Mouse (Mus musculus) gastrocnemius, postnatal 36 days (tissue): ENCODE data around the gene Irgm2. TPM values are rescaled to one million over a fixed set of nuclear protein-coding genes. Genes with fewer than 3 reads are reported as not detected.
A peak's percentile ranks its signal among the peaks of the same experiment; 100 is the strongest.
"Not testable (repeated sequence)": the region's sequence is repeated elsewhere in the genome, so short reads cannot be mapped to it uniquely, and the experiment has no call there.

Source experiments
- DNase-seq, 2 experiments: peaks; one replicate each; pipeline ENCODE4 v3.0.0; 2022
- intact Hi-C: fragments of 180-260 bp; cut with DNase I; formaldehyde crosslinking; loops from one replicate; pipeline ENCODE4 v1.15.1; 2025
- total RNA-seq, 2 experiments: library from RNA; stranded (reverse); gene quantifications; 2 replicates each; pipeline ENCODE4 v1.2.3; 2021

Irgm2 gene
- total RNA-seq, 2 experiments from 2014 or later = 6.0 to 7.9 TPM

DNA sequence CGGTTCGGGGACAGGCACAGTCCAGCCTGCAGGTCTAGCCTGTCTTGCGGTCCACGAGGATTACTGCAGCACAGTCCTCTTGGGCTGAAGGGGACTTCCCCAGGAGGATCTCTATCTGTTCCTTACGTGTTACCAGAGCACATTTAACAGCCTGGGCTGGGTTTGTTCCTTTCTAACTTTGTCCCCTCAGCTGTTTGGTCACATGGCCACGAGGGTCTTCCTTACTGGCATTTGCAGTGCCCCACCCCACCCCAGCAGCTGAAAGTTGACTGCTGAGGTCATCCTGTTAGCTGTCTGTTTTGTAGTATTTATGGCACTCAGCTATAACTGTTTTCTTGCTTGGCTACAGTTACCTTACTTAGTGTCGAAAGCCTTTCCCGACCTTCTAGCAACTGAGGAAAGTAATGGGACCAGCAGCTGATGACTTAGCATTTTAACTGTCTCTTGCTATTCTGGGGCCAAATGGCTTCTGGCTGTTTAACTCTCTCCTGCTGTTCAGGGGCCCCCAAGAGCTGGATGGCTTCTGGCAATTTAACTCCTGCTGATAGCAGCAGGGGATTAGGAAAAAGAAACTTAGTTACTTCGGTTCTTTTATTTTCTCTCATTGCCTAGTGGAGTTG lies 11.8 kb downstream of the Irgm2 start:
- DNase-seq = no peak
- intact Hi-C loops = no loop called here

DNA sequence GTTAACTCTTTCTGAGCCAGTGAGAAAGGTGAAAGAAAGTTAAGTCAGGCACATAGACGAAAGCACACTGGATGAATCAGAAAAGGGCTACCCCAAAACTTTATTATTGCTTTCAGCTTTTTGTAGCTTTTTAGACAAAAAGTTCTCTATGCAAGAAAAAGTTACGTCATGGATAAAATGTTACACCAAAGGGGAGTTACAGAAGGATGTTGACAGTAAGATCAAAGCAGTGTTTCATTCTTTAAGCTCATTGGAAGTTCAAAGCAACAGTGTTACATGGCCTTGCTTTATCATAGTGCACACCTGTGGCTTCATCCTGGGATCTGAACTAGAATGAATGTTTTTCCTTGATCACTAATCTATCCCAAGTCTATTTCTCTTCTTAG lies 12.3 kb downstream of the Irgm2 start:
- intact Hi-C loops = no loop called here
- no peak for DNase-seq

DNA sequence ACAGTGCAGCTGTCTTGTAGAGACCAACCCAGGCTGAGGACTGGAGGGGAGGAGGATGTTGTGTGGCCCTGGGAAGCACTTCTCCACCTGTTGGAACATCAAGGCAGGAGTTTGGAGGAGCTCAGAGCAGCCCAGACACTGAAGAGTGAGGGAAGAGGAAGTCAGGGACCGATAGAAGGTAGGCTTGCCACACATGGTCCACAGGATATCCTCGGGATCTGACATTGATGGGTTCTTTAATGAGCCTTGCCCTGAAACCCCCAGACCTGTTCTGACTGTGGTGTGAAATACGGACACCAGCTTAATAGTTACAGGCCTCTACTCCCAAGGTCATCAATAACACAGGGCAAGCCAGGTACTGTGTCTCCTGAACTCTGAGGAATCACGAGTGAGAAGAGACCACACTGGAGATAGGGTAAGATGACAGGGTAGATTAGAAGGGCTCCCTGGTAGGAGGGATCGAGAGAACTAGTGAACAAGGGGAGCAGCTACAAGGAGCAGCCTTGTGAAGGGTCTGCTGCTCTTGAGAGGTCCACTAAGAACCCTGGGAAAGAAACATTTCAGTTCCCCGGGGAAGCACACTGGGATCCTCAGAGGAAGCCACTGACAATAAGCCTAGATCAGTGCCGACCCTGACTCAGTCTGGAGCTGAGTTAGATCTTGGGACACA lies 14.4 kb downstream of the Irgm2 start:
- intact Hi-C loops = no loop called here
- DNase-seq = no peak

DNA sequence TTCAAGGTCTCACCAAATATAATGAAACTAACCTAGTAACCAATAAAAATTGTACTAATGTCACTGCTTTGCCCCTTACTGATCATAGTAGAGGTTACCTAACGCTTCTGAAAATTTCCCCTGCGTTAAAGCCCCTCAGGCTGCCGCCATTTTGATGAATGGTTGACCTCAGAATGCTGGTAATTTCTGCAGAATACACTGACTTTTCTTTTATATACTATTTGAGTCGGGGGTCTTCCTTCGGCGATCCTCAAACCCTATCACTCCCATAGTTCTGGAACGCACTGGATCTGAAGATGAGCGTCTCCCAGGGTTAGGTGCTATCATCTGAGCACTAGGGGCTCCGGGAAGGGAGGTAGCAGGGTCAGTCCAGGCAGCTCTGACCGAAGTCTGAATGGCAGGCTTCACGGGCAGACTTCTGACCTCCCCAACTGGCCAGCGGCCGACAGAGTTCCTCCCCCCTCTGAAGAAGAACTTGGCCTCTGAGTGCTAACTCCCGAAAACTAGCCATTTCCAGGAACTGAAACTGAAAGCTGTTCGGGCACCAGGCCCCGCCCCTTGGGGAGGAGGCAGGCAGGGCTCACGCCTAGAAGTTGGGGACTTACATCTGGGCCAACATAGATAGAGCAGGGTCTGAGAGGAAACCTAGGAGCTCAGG lies 15.1 kb downstream of the Irgm2 start:
- intact Hi-C loops = no loop called here
- DNase-seq = peak; percentile 86 to 87

DNA sequence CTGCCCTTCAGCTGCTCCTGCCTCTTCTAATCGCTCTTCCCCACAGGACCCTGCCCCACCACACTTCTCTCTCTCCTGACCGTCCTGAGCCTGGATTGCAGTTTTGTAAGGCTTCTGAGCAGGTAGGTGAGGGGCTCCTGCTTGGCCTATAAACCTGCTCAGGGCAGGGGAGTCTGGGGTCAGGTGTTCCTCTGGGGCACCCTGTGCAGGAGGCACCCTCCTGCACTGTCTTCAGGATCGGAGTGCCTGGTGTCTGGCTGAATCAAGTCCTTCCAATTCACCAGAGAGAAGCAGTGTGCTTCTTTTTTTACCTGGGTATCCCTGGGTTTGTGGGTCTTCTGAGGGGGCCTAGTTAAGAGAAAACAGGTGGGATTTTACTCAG lies 15.6 kb downstream of the Irgm2 start:
- intact Hi-C loops, DNase-seq: not testable (repeated sequence)

DNA sequence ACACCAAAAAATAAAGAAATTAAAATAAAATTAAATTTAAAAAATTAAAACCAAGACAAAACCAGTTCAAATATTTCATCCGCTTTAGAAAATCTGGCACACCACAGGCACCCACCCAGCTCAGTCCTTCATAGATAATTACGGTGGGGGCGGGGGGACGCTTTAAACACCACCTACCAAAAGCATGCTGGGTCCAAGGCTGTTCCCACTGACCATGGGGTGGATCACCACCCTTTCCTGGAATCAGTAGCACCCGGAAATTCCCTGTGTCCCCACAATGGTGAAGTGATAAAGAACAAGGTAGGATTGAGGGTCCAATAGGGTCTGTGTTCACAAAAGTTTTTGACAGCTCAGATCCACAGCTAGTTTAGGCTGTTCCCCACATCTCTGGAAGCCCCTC lies 16.4 kb downstream of the Irgm2 start:
- DNase-seq = no peak

DNA sequence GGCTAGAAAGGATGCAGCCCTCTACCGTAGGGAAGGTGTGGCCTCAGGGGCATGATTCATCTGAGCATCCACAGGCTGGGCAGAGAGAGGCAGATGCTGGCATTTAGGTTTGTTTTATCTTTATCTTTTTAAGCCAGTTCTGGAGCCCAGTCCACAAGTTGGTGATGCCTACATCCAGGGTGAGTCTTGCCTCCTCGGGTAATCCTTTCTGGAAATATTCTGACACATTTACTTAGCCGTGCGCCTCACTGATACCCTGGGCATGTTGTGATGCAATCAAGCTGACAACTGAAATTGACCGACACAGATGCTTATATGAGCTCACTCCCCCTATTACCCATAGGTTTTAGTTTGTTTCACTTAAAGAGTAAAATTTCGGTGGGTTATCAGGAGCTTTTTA lies 17.4 kb downstream of the Irgm2 start:
- no peak for DNase-seq
- intact Hi-C loops = no loop called here

More for the DNA sequence above, 16.4 kb downstream of the Irgm2 start:
- intact Hi-C loops = no loop called here

DNA sequence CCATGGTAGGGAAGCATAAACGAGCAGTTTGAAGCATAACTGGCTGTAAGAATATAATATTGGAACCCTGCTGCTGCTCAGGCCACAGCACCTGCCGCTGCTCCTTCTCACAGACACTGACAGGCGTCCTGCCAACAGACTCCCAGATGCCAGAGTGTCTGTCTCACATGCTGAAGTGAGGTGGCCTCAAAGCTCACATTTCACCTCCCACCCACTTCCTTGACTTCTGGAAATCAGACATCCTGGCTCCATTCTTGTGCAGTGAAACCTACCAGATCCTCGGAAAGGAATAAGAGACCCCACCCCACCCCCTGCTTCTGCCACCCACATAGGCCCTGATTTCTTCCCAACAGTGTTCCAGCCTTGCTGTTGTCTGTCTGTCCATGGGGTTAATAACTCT lies 24.3 kb downstream of the Irgm2 start:
- intact Hi-C loops = loop anchor here (2.0 to 5.0 kb wide), 2 partner anchors 45 to 79 kb away; no protein-coding TSS in a partner anchor

DNA sequence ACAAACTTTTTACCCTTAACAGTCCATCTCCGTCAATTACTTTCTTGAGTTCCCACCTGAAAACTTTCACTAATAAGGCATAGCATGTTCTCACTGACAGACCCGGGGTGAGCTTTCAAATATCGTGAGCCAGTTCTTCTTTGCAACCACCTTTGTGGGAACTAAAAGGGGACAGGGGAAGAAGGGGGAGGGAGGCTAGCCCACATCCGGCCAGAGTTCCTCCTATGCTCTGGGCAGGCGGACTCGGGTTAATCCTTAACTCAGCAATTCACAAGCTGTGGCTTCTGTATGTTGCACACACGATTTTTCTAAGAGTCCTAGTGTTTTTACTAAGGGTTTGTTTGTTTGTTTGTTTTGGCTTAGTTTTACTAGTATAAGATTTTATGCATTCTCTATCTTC lies 24.9 kb downstream of the Irgm2 start:
- DNase-seq = no peak

More for the DNA sequence above, 24.3 kb downstream of the Irgm2 start:
- DNase-seq = peak in 1 of 2 experiments; percentile 43

DNA sequence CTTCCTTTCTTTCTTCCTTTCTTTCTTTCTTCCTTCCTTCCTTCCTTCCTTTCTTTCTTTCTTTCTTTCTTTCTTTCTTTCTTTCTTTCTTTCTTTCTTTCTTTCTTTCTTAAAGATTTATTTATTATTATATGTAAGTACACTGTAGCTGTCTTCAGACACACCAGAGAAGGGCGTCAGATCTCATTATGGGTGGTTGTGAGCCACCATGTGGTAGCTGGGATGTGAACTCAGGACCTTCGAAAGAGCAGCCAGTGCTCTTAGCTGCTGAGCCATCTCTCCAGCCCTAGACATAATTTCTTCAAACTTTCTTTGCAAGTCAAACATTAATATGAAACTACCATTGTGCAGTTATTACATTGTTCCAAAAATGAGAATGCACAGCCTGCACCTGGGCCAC lies 25.5 kb downstream of the Irgm2 start:
- DNase-seq = not testable (repeated sequence)
- intact Hi-C loops = loop anchor here (2.0 to 5.0 kb wide), 2 partner anchors 46 to 77 kb away; no protein-coding TSS in a partner anchor

More for the DNA sequence above, 24.9 kb downstream of the Irgm2 start:
- intact Hi-C loops = loop anchor here (2.0 to 5.0 kb wide), 2 partner anchors 46 to 78 kb away; no protein-coding TSS in a partner anchor

DNA sequence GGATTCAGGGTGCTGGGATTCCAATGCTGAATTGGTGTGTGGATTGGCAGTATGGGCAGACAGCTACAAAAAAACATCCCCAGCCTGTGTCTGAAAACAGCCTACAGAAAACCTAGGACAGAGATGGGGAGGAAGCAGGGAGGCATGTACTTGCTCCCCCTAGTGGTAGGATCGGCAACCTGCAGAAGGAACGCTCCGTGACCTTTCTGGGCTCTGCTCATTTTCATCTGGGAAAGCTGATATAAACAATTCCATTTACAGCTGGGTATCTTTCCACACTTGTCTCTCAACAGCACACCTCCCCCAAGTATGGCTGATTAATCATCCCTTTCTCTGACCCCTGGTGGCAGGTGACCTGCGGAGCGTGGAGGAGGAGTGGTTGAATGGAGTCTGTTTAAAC lies 26.2 kb downstream of the Irgm2 start:
- peak; percentile 58 to 70 for DNase-seq
- intact Hi-C loops = loop anchor here (2.0 kb wide), 1 partner anchor 47 kb away; no protein-coding TSS in a partner anchor

DNA sequence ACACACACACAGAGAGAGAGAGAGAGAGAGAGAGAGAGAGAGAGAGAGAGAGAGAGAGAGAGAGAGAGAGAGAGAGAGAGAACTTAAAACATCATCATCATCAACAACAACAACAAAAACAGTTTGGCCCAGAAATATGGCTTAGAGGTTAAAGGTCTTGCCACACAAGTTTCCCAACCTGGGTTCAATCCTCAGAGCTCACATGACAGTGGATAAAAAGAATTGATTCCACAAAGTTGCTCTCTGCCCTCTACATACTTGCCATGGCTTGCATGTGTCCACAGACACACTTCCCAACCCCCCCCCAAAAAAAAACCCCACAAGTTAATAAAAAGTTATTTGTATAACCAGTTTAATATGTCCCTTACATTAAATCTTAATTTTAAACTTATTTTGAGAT lies 27.0 kb downstream of the Irgm2 start:
- DNase-seq = no peak
- intact Hi-C loops = no loop called here

DNA sequence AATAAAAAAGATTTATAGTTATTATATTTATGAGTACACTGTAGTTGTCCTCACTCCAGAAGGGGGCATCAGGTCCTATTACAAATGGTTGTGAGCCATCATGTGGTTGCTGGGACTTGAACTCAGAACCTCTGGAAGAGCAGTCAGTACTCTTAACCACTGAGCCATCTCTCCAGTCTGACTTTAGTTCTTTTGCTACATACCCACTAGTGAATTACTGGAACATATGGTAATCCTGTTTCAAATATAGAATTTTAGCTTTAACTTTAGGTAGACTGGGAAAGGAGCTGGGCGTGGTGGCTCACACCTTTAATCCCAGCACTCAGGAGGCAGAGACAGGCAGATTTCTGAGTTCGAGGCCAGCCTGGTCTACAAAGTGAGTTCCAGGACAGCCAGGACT lies 28.6 kb downstream of the Irgm2 start:
- intact Hi-C loops, DNase-seq: not testable (repeated sequence)

DNA sequence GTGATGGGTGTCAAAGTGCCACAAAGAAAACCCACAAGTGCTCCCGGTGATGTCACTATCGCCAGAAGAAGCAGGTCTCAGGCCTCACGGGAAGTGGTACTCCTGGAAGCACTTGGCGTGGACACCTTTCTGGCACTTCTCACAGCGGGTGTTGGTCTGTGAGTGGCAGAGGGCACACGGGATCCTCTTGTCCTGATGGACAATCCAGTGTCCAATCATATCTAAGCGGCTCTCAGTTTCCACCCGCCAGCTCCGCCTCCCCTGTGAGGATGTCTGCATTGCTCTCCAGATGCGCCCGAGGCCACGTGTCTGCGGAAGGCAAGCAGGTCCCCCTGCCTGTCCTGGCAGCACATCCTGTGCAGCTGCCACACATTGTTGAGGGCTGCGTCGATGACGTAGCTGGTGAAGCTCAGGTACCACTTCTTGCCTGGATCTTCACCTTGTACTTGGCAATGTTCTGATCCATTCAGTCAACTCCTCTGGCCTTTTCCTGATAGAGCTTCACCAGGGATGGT lies 31.0 kb downstream of the Irgm2 start:
- DNase-seq = no peak
- intact Hi-C loops = no loop called here

DNA sequence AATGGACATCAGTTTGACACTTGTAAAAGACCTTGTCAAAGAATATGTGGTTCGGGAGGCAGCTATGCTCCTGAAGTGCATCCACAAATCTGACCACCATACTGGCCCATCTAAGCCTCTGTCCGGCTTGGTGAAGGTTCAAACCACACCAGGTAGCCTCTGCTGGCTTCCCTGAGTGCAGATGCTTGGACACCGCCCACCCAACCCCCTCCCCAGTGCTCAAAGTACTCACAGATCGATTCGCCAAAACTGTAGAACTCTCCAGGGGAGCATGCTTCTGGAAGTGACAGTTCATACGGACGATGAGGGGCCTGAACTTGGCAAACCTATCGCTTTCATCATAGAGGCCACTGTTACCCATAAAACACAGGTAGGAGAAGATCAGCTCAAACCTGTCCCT lies 31.7 kb downstream of the Irgm2 start:
- DNase-seq = no peak
- intact Hi-C loops = no loop called here

DNA sequence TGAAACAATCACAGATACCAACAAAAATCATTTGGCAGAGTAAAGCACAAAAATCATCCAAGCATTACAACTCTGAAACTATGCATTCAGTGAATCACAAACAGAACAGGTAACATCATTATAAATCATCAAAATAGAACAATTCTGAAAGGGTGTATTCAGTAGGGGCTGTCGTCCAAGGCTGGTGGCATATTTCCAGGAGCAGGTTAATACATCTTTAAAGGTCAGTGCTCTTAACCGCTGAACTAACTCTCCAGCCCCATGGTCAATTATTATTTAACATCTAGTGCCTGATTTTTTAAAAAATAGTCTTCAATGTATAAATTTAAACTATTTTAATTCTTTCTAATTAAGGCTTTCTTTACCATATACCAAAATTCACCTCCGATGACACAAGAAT lies 35.1 kb downstream of the Irgm2 start:
- intact Hi-C loops, DNase-seq: not testable (repeated sequence)

DNA sequence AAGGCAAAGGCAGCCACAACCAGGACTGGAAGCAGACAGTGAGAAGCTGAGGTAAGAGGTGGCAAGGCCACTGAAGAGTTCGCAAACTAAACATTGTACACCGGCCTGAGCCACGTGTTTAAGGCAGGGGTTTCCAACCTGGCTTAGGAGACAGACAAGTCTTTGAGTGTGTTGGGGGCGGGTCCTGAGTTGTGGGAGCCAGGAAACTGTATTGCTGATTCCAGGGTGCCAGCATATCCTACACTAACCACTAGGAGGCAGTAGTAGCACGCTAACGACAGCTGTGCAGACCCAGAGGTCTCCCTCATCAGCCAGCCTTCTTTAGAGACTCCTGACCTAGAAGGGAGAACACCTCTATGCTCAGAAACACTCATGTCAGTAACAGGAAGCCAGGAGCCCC lies 35.7 kb downstream of the Irgm2 start:
- DNase-seq = no peak
- intact Hi-C loops = no loop called here

DNA sequence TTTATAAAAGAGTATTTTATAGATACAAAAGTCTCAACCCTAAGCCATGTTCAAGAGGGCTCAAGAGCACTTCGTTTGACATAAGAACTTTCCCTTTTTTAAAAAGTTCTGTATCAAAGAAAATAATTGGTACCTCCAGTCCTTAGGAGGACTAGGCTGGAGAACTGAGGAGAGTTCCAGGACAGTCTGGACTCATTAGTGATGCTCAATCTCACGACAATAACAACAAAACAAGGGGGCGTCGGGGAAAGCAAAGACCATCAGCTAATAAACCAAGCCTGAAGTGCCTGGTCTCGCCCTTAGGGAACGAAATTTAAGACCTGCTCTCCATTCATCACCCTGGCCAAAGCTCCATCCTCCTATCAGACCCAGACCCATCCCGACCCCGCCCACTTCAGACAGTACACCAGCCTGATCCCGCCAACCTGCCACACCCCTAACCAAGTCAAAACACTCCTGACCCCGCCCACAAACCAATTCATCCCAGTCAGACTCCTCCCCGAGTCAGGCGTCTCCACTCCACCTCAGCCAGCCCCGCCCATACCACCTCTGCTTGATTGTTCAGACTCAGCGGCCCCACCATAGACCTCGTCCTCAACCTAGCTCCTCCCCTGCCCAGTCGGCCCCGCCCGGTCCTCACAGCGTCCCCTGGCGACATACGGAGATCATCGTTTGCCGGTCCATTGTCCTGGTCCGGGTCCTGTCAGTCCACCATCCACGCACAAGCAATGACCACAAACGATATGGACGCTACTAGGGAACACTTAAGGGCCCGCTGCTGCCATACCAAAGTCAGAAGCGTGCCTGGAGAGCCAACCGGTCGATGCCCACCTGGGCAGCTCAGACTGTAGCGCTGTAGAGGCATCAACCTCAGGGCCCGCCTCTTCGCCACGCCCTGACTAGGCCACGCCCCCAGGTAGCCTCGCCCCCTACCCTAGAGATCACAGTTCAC lies 39.7 kb downstream of the Irgm2 start:
- intact Hi-C loops = no loop called here
- no peak for DNase-seq

DNA sequence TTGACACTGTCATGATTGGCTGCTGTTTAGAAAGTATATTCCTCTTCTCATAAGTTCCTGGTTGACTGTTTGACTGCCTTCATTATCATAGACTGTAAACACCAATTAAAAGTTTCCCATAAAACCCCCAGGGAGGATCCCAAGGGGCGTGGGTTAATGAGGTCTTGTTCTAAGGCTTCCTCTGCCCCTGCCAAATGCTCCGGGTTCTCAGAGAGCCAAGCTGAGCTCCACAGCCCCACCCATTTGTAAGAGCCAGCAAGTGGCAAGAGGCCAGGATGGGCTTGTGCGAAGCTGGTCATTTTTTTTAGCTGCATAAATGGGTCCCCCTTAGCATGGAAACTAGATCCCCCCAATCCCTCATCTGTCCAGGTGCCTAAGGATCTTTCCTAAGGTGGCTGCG lies 47.9 kb downstream of the Irgm2 start:
- intact Hi-C loops = no loop called here
- peak; percentile 32 to 58 for DNase-seq
